Mouse (Mus musculus) small intestine, adult 2 months (tissue): ENCODE measurements around the gene Hlf.

Experiments used
- CTCF ChIP-seq: fragments of 200-500 bp; IDR thresholded peaks from 2 replicates; pipeline ENCODE4 v1.5.1; 2012; ENCODE audit warnings: low read depth, mild to moderate bottlenecking, control low read depth, inconsistent platforms, low read length, moderate library complexity, mixed read lengths; ENCODE audit not compliant: insufficient replicate concordance, insufficient read length; ENCODE audit errors: extremely low read depth
- POLR2A ChIP-seq: fragments of 200-500 bp; IDR thresholded peaks from 2 replicates; pipeline ENCODE4 v1.6.1; 2012; ENCODE audit warnings: low read depth, mild to moderate bottlenecking, control low read depth, inconsistent platforms, low read length, moderate library complexity

GRCm38 (mm10) chr11:90438768-90439167 lies 48.1 kb upstream of the Hlf start:
- TF ChIP-seq CTCF (no peak), POLR2A (no peak)
